Mouse (Mus musculus): Measurements from ENCODE around the gene Arf6. TPM values are rescaled to one million over a fixed set of nuclear protein-coding genes. Genes with fewer than 3 reads are reported as not detected.
"Not testable (repeated sequence)": the region's sequence is repeated elsewhere in the genome, so short reads cannot be mapped to it uniquely, and the experiment has no call there.

Gene Arf6
- polyA plus RNA-seq, 1 experiment, result 78.0 TPM

DNA sequence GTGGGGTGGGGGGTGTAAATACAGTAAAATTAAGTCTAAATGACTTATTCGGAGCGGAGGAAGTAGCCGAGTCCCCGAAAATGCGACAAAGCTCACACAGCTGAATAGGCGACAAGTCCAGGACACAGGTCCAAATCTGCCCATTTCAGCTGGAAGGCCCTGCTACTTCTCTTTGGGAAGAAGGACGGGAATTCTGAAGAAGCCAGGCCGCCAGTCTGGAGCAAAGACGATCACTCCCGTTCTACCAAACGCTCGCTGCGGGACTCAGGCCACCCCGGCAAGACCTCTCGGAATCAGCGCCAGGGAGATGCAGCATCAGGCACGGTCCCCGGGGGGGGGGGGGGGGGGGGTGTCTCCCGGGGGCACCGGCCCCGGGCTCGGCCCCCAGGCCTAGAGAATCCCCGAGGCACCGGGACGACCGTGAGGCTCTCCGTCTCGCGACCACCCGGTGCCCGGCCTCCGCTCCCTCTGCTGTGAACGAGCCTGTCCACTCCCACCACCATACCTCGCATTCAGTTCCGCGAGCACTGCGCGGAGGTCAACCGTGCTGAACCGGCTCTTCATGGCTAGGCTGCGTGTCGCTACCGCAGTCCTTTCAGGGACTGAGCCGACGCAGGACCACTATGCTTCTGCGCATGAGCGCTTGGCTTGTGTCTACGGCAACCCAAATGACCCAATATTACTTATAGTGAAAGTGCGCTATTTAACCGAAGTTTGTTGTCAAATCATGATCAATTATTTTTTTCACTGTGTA is 15.2 kb upstream of the Arf6 start, which contains the start of gene Nemf:
TSS of gene Nemf (minus strand) at position 620 of the 754 bp plus-strand sequence.
- H3K9ac ChIP-seq (ENCODE audit: low read depth, poor library complexity, severe bottlenecking), result peak within 1 kb of the TSS; percentile 96
- TF ChIP-seq CTCF (IDR thresholded peaks at IDR 0.05; ENCODE audit: low read depth, low read length) (no peak), POLR2A (IDR thresholded peaks at IDR 0.05; ENCODE audit: insufficient read depth, low read length) (peak; percentile 93), EP300 (IDR thresholded peaks at IDR 0.05; ENCODE audit: insufficient read depth, low read depth, low read length) (no peak)
- no peaks in the 10 kb centered on the region for H3K4me1 ChIP-seq (ENCODE audit: control insufficient read depth, insufficient read depth, low read length)
- no peaks in the 10 kb centered on the region for H3K9me3 ChIP-seq (replicated peaks; ENCODE audit: control insufficient read depth, insufficient read depth, low read length, poor library complexity, severe bottlenecking)
- no peak within 1 kb of the TSS for H3K27ac ChIP-seq (ENCODE audit: insufficient read depth, low read length)
- H3K27me3 ChIP-seq (ENCODE audit: control insufficient read depth, insufficient read depth, low read length, poor library complexity, severe bottlenecking), result no peaks in the 10 kb centered on the region
- H3K4me3 ChIP-seq (ENCODE audit: low read depth, low read length), result peak within 1 kb of the TSS; percentile 99
- peaks cover 20% of the 10 kb centered on the region for H3K36me3 ChIP-seq (ENCODE audit: control insufficient read depth, insufficient read depth, low read length, poor library complexity, severe bottlenecking)

DNA sequence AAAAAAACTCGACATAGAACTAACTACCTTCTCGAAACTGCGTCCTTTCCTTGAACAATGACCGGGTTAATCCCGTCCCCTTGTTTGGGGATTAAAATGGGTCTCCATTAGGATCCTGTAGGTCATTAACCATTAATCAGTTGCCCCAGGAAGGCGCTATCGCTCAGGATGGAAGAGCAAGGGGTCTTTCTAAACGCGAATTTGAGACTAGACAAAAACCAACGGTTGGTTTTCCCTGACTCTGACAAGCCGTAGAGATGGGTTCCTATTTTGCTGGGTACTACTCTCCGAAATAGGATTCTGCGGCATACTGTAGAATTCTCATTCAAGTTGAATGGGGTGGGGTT is 14.7 kb upstream of the Arf6 start:
- Histone ChIP-seq H3K36me3 (ENCODE audit: control insufficient read depth, insufficient read depth, low read length, poor library complexity, severe bottlenecking) (peaks cover 19% of the 10 kb centered on the region), H3K9me3 (replicated peaks; ENCODE audit: control insufficient read depth, insufficient read depth, low read length, poor library complexity, severe bottlenecking) (no peaks in the 10 kb centered on the region), H3K4me3 (ENCODE audit: low read depth, low read length) (peak overlapping the region; percentile 99), H3K4me1 (ENCODE audit: control insufficient read depth, insufficient read depth, low read length) (no peaks in the 10 kb centered on the region), H3K27me3 (ENCODE audit: control insufficient read depth, insufficient read depth, low read length, poor library complexity, severe bottlenecking) (no peaks in the 10 kb centered on the region), H3K9ac (ENCODE audit: low read depth, poor library complexity, severe bottlenecking) (peak overlapping the region; percentile 96), H3K27ac (ENCODE audit: insufficient read depth, low read length) (no peak overlapping the region)
- no peak for TF ChIP-seq CTCF (IDR thresholded peaks at IDR 0.05; ENCODE audit: low read depth, low read length)
- TF ChIP-seq POLR2A (IDR thresholded peaks at IDR 0.05; ENCODE audit: insufficient read depth, low read length), result no peak
- no peak for TF ChIP-seq EP300 (IDR thresholded peaks at IDR 0.05; ENCODE audit: insufficient read depth, low read depth, low read length)

DNA sequence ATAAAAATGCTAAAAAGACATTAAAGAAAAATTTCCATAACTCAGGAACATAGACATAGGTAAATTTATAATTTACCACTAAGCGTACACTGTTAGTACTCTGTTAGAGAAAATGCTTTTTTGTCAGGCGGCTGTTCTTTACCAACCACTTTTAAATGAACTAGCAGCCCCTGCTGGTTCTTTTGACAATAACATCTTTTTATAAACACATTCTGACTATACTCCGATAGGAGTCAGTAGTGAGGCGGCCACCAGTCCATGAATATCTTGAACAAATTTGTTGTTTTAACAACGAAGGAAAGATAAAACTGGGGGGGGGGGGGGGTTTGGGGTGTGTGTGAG is 11.3 kb upstream of the Arf6 start:
- H3K4me3 ChIP-seq (ENCODE audit: low read depth, low read length), result no peak overlapping the region
- H3K27me3 ChIP-seq (ENCODE audit: control insufficient read depth, insufficient read depth, low read length, poor library complexity, severe bottlenecking), result no peaks in the 10 kb centered on the region
- no peak overlapping the region for H3K9ac ChIP-seq (ENCODE audit: low read depth, poor library complexity, severe bottlenecking)
- H3K27ac ChIP-seq (ENCODE audit: insufficient read depth, low read length), result no peak overlapping the region
- no peak for TF ChIP-seq POLR2A (IDR thresholded peaks at IDR 0.05; ENCODE audit: insufficient read depth, low read length)
- no peak for TF ChIP-seq CTCF (IDR thresholded peaks at IDR 0.05; ENCODE audit: low read depth, low read length)
- no peak for TF ChIP-seq EP300 (IDR thresholded peaks at IDR 0.05; ENCODE audit: insufficient read depth, low read depth, low read length)
- no peaks in the 10 kb centered on the region for H3K4me1 ChIP-seq (ENCODE audit: control insufficient read depth, insufficient read depth, low read length)
- no peaks in the 10 kb centered on the region for H3K9me3 ChIP-seq (replicated peaks; ENCODE audit: control insufficient read depth, insufficient read depth, low read length, poor library complexity, severe bottlenecking)
- no peaks in the 10 kb centered on the region for H3K36me3 ChIP-seq (ENCODE audit: control insufficient read depth, insufficient read depth, low read length, poor library complexity, severe bottlenecking)

DNA sequence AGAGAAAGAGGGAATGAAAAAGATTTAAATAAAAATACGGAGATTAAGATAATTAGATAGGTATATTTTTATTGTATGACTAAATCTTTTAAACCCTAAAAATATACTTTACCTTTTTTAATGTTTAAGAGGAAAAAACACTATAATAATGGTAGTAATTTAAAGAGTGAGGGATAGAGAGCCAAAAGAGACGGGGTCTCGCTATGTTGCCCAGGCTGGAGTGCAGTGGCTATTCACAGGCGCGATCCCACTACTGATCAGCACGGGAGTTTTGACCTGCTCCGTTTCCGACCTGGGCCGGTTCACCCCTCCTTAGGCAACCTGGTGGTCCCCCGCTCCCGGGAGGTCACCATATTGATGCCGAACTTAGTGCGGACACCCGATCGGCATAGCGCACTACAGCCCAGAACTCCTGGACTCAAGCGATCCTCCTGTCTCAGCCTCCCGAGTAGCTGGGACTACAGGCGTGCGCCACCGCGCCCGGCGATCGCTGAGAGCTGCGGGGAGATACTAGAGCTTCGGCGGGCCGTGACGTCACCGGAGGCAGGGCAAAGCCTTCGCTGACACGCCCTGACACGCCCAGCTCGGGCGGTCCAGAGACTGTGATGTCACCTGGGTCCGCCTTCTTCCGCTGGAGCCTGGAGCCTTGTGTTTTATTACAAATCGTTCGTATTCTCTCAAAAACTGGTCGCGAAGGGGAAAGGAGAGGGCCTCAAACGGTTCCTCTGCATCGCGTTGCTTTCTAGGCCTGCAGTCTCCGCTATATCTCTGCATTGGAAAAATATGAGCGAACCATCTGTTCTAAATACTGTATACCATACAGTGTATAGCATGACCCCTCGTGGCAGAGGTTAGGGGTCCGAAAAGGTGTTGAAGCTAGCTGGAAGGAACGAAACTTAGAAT is 10.7 kb upstream of the Arf6 start:
- not testable (repeated sequence) for H3K36me3 ChIP-seq (ENCODE audit: control insufficient read depth, insufficient read depth, low read length, poor library complexity, severe bottlenecking); H3K4me1 ChIP-seq (ENCODE audit: control insufficient read depth, insufficient read depth, low read length); H3K9me3 ChIP-seq (replicated peaks; ENCODE audit: control insufficient read depth, insufficient read depth, low read length, poor library complexity, severe bottlenecking); H3K27me3 ChIP-seq (ENCODE audit: control insufficient read depth, insufficient read depth, low read length, poor library complexity, severe bottlenecking)
- Histone ChIP-seq H3K4me3 (ENCODE audit: low read depth, low read length) (peak overlapping the region; percentile 97), H3K9ac (ENCODE audit: low read depth, poor library complexity, severe bottlenecking) (peak overlapping the region; percentile 91), H3K27ac (ENCODE audit: insufficient read depth, low read length) (peak overlapping the region; percentile 95)
- peak; percentile 74 for TF ChIP-seq POLR2A (IDR thresholded peaks at IDR 0.05; ENCODE audit: insufficient read depth, low read length)

DNA sequence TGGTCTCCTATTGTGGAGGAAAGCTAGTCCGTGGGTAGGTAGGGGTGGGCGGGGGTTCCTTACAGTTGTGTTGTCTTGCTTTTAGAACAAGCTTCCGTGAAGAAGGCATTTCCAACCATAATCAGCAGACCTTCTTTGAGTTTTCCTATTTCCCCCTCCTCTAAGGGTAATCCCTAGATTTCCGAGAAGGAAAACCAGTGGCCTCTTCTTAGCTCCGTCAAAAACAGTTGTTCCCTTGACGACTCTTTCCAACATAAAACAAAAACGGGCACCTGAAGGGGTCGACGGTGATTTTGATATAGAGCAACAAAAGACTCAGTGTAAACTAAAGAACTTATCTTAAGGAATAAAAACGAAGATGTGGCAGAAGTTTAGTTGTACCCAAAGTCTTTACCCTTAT is 10.0 kb upstream of the Arf6 start:
- Histone ChIP-seq H3K27ac (ENCODE audit: insufficient read depth, low read length) (peak overlapping the region; percentile 95), H3K4me1 (ENCODE audit: control insufficient read depth, insufficient read depth, low read length) (no peaks in the 10 kb centered on the region), H3K27me3 (ENCODE audit: control insufficient read depth, insufficient read depth, low read length, poor library complexity, severe bottlenecking) (no peaks in the 10 kb centered on the region), H3K4me3 (ENCODE audit: low read depth, low read length) (peak overlapping the region; percentile 97), H3K36me3 (ENCODE audit: control insufficient read depth, insufficient read depth, low read length, poor library complexity, severe bottlenecking) (no peaks in the 10 kb centered on the region), H3K9ac (ENCODE audit: low read depth, poor library complexity, severe bottlenecking) (peak overlapping the region; percentile 91), H3K9me3 (replicated peaks; ENCODE audit: control insufficient read depth, insufficient read depth, low read length, poor library complexity, severe bottlenecking) (no peaks in the 10 kb centered on the region)
- no peak for TF ChIP-seq CTCF (IDR thresholded peaks at IDR 0.05; ENCODE audit: low read depth, low read length)
- no peak for TF ChIP-seq POLR2A (IDR thresholded peaks at IDR 0.05; ENCODE audit: insufficient read depth, low read length)

DNA sequence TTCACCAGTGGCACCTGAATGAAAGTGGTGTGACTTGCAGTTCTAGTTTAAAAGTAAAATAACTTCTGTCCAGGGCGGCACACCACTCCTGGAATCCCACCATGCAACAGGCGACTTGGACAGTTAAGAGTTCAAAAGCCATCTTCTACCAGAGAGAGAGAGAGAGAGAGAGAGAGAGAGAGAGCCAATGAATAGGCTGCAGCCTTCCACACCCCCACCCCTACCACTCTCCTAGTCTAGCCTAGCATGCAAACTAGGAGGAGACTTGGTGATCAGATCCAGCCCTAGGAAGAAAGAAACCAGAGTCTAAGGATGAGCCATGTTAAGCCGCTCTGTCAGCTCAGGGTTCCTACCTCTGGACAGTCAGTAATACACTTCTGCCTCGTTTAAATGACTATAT is 9.6 kb upstream of the Arf6 start:
- no peaks in the 10 kb centered on the region for H3K9me3 ChIP-seq (replicated peaks; ENCODE audit: control insufficient read depth, insufficient read depth, low read length, poor library complexity, severe bottlenecking)
- TF ChIP-seq POLR2A (IDR thresholded peaks at IDR 0.05; ENCODE audit: insufficient read depth, low read length) (no peak), CTCF (IDR thresholded peaks at IDR 0.05; ENCODE audit: low read depth, low read length) (no peak), EP300 (IDR thresholded peaks at IDR 0.05; ENCODE audit: insufficient read depth, low read depth, low read length) (no peak)
- H3K9ac ChIP-seq (ENCODE audit: low read depth, poor library complexity, severe bottlenecking), result peak overlapping the region; percentile 91
- H3K27me3 ChIP-seq (ENCODE audit: control insufficient read depth, insufficient read depth, low read length, poor library complexity, severe bottlenecking), result no peaks in the 10 kb centered on the region
- peak overlapping the region; percentile 95 for H3K27ac ChIP-seq (ENCODE audit: insufficient read depth, low read length)
- no peaks in the 10 kb centered on the region for H3K4me1 ChIP-seq (ENCODE audit: control insufficient read depth, insufficient read depth, low read length)
- peak overlapping the region; percentile 56 for H3K4me3 ChIP-seq (ENCODE audit: low read depth, low read length)
- no peaks in the 10 kb centered on the region for H3K36me3 ChIP-seq (ENCODE audit: control insufficient read depth, insufficient read depth, low read length, poor library complexity, severe bottlenecking)

DNA sequence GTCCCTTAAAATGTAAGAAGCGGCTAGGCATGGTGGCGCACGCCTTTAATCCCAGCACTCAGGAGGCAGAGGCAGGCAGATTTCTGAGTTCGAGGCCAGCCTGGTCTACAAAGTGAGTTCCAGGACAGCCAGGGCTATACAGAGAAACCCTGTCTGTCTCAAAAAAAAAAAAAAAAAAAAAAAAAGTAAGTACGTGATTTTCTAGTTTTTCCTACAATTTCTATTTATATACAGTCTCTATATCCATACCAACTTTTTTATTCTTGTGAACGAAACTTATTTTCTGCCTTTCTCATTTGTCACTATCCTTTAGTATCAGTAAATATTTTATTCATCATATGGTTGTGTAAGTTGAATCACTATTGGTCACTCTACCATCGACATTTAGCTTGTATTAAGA is 8.8 kb upstream of the Arf6 start:
- H3K36me3 ChIP-seq (ENCODE audit: control insufficient read depth, insufficient read depth, low read length, poor library complexity, severe bottlenecking); H3K4me3 ChIP-seq (ENCODE audit: low read depth, low read length): not testable (repeated sequence)

More for the DNA sequence above, 8.8 kb upstream of the Arf6 start:
- not testable (repeated sequence) for H3K4me1 ChIP-seq (ENCODE audit: control insufficient read depth, insufficient read depth, low read length); H3K27me3 ChIP-seq (ENCODE audit: control insufficient read depth, insufficient read depth, low read length, poor library complexity, severe bottlenecking); H3K9me3 ChIP-seq (replicated peaks; ENCODE audit: control insufficient read depth, insufficient read depth, low read length, poor library complexity, severe bottlenecking)
- Histone ChIP-seq H3K27ac (ENCODE audit: insufficient read depth, low read length) (peak overlapping the region; percentile 28; the same call in 1 of the 2 replicates), H3K9ac (ENCODE audit: low read depth, poor library complexity, severe bottlenecking) (peak overlapping the region; percentile 91)

Data from ES-Bruce4 (cell line).